Mouse (Mus musculus) heart, adult 2 months (tissue): ENCODE results near the gene Hspa12a.

Source experiments
- CTCF ChIP-seq: fragments of 200-600 bp; IDR thresholded peaks from 2 replicates; pipeline ENCODE4 v1.8.1; 2022; ENCODE audit warnings: antibody characterized with exemption, mild to moderate bottlenecking, moderate library complexity
- POLR2A ChIP-seq: fragments of 200-500 bp; IDR thresholded peaks from 2 replicates; pipeline ENCODE4 v1.6.1; 2011; ENCODE audit warnings: mild to moderate bottlenecking, low read depth, low read length, control low read depth; ENCODE audit not compliant: insufficient read depth

DNA sequence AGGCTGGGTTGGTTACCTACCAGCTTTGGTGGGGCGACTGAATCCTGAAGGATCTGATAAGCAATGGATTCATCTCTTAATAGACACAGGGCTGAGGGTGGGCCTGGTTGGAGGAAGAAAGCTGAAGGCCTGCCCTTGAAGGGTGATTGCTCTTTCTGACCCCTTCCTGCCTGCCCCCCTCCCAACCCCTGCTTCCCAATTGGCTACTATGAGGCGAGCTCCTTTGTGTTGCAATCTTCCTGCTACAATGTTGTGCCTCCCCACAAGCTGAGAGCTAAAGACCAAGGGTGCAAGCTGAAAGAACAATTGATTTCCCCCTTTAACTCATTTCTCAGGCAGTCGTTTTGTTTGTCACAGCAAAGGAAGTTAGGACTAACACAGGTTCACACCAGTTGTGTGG is 88.6 kb downstream of the Hspa12a start:
- TF ChIP-seq CTCF (no peak), POLR2A (no peak)
